Mouse (Mus musculus) hindbrain, embryonic 12.5 days (tissue): ENCODE measurements around the gene Ndufa13. TPM values are rescaled to one million over a fixed set of nuclear protein-coding genes. Genes with fewer than 3 reads are reported as not detected.

ENCODE experiments used
- ATAC-seq: fragments of 200-750 bp; cut with Nextera tagmentation; 2 replicates; pipeline ENCODE4 v1.8.0; 2017; ENCODE audit warnings: moderate TSS enrichment; ENCODE audit not compliant: low FRiP score
- H3K27ac ChIP-seq: fragments of 300-500 bp; sonication (generic); 2 replicates; pipeline ENCODE4 v1.5.1; 2016; ENCODE audit warnings: mild to moderate bottlenecking
- H3K27me3 ChIP-seq: fragments of 300-500 bp; sonication (generic); 2 replicates; pipeline ENCODE4 v1.6.1; 2016; ENCODE audit warnings: mild to moderate bottlenecking
- H3K36me3 ChIP-seq: fragments of 300-500 bp; sonication (generic); 2 replicates; pipeline ENCODE4 v1.6.1; 2016; ENCODE audit warnings: mild to moderate bottlenecking
- H3K4me1 ChIP-seq: fragments of 300-500 bp; sonication (generic); 2 replicates; pipeline ENCODE4 v1.6.1; 2016
- H3K4me2 ChIP-seq: fragments of 300-500 bp; sonication (generic); replicated peaks from 2 replicates; pipeline ENCODE4 v1.6.1; 2016; ENCODE audit warnings: mild to moderate bottlenecking
- H3K4me3 ChIP-seq: fragments of 300-500 bp; sonication (generic); 2 replicates; pipeline ENCODE4 v1.5.1; 2016; ENCODE audit warnings: mild to moderate bottlenecking
- H3K9ac ChIP-seq: fragments of 300-500 bp; sonication (generic); 2 replicates; pipeline ENCODE4 v1.6.1; 2016; ENCODE audit warnings: mild to moderate bottlenecking, moderate library complexity
- H3K9me3 ChIP-seq: fragments of 300-500 bp; sonication (generic); replicated peaks from 2 replicates; pipeline ENCODE4 v1.6.1; 2016; ENCODE audit warnings: mild to moderate bottlenecking
- WGBS: fragments of 180-500 bp; shearing (Covaris S2); methylation state at CpG from one replicate; pipeline ENCODE4 v1.1.7; 2016; 5-methylcytosine and 5-hydroxymethylcytosine counted together
- polyA plus RNA-seq: library from polyadenylated mRNA; unstranded; fragments of >200 nt; fragmentation: Nextera tagmentation; extraction: Ambion mirVana; gene quantifications from 2 replicates; pipeline ENCODE4 v1.2.1, GENCODE M21; 2016

The Ndufa13 gene
- polyA plus RNA-seq, 1 experiment from 2014 or later, result 167 TPM

GRCm38 (mm10) chr8:69923986-69924385 lies 21.6 kb upstream of the Ndufa13 start:
- 0 out of 2 replicates have a peak, but pooled peaks cover 9% of the 10 kb centered on the region for H3K36me3 ChIP-seq
- H3K27me3 ChIP-seq, result no peaks in the 10 kb centered on the region
- no peak for ATAC-seq
- no peaks in the 10 kb centered on the region for H3K9me3 ChIP-seq
- no peak overlapping the region for H3K9ac ChIP-seq
- WGBS, result 83% methylated on average over 1 of the region's 1 CpGs
- no peak overlapping the region for H3K4me2 ChIP-seq
- no peak overlapping the region for H3K27ac ChIP-seq
- peaks cover 18% of the 10 kb centered on the region for H3K4me1 ChIP-seq
- H3K4me3 ChIP-seq, result no peak overlapping the region

- H3K9ac ChIP-seq, result no peak overlapping the region
- ATAC-seq, result no peak
- no peaks in the 10 kb centered on the region for H3K27me3 ChIP-seq
- H3K27ac ChIP-seq, result peak overlapping the region; percentile 83
- peaks cover 18% of the 10 kb centered on the region for H3K4me1 ChIP-seq
- no peak overlapping the region for H3K4me2 ChIP-seq
- H3K4me3 ChIP-seq, result no peak overlapping the region
- WGBS, result 97% methylated on average over 2 of the region's 2 CpGs
- peaks cover 22% of the 10 kb centered on the region for H3K36me3 ChIP-seq
- no peaks in the 10 kb centered on the region for H3K9me3 ChIP-seq
These were observed 18.8 kb upstream of the Ndufa13 start for GRCm38 (mm10) chr8:69921141-69921540.

GRCm38 (mm10) chr8:69919876-69920662 lies 17.7 kb upstream of the Ndufa13 start:
- Histone ChIP-seq H3K27ac (peak overlapping the region; percentile 83), H3K9me3 (no peaks in the 10 kb centered on the region), H3K4me2 (peak overlapping the region; percentile 19; the same call in 1 of the 2 replicates), H3K27me3 (no peaks in the 10 kb centered on the region), H3K4me3 (no peak overlapping the region), H3K36me3 (peaks cover 32% of the 10 kb centered on the region), H3K9ac (no peak overlapping the region), H3K4me1 (peaks cover 18% of the 10 kb centered on the region)
- ATAC-seq, result peak; percentile 66
- 44% methylated on average over 11 of the region's 11 CpGs for WGBS

DNA sequence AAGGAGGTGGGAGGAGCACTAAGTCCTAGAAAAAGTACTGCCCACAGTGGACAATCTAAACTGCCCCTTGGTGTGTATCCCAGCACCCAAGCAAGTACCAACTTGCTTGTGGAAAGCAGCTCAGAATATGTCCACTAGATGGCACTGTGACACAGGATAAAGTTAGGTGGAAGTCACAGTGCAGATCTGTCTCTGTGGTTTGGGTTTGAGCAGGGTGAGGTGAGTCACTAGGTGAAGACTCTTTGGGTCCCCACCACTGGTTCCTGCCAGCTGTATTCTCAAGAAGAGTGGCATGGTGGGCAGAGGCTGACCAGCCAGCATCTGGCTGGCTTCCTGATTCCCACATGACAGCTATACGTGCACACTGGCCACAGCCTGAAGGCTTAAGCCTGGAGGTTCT lies 16.7 kb upstream of the Ndufa13 start:
- H3K4me3 ChIP-seq, result no peak overlapping the region
- H3K27ac ChIP-seq, result 0 out of 2 replicates have a peak overlapping the region, but pooled peaks have one; percentile 35
- ATAC-seq, result peak; percentile 44
- H3K9me3 ChIP-seq, result no peaks in the 10 kb centered on the region
- 64% methylated on average over 1 of the region's 1 CpGs for WGBS
- no peak overlapping the region for H3K4me2 ChIP-seq
- H3K27me3 ChIP-seq, result no peaks in the 10 kb centered on the region
- H3K9ac ChIP-seq, result no peak overlapping the region
- peaks cover 18% of the 10 kb centered on the region for H3K4me1 ChIP-seq
- peaks cover 42% of the 10 kb centered on the region for H3K36me3 ChIP-seq

GRCm38 (mm10) chr8:69918506-69918905 lies 16.1 kb upstream of the Ndufa13 start:
- ATAC-seq, result peak; percentile 11; the same call in 1 of the 2 replicates
- no peak overlapping the region for H3K4me2 ChIP-seq

DNA sequence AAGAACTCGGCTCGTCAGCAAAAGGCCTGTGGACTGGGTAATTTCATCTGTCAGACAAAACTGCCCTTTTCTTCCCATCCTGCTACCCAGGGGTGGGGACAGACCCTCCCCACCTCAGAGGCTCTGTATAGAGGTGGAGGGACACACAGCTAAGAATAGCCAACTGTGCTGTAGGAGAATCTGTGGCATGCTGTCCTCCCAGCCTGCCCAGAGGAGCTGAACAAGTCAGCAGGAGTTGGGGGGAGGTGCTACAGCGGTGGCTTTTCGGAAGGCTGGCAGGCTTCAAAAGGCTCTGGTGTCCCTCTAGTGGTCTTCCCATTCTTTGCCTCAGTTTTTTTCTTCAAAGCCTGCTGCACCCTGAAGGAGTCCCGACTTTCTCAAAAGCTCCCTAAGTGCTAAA lies 13.4 kb upstream of the Ndufa13 start:
- Histone ChIP-seq H3K4me2 (no peak overlapping the region), H3K27me3 (no peaks in the 10 kb centered on the region), H3K4me1 (peaks cover 11% of the 10 kb centered on the region), H3K9ac (no peak overlapping the region), H3K9me3 (no peaks in the 10 kb centered on the region), H3K4me3 (no peak overlapping the region), H3K36me3 (peaks cover 69% of the 10 kb centered on the region), H3K27ac (no peak overlapping the region)
- ATAC-seq, result no peak
- WGBS, result 41% methylated on average over 5 of the region's 5 CpGs

More at GRCm38 (mm10) chr8:69918506-69918905, 16.1 kb upstream of the Ndufa13 start:
- peaks cover 18% of the 10 kb centered on the region for H3K4me1 ChIP-seq
- H3K36me3 ChIP-seq, result peaks cover 43% of the 10 kb centered on the region
- no peak overlapping the region for H3K4me3 ChIP-seq
- no peak overlapping the region for H3K9ac ChIP-seq
- H3K27ac ChIP-seq, result no peak overlapping the region
- H3K27me3 ChIP-seq, result no peaks in the 10 kb centered on the region
- no peaks in the 10 kb centered on the region for H3K9me3 ChIP-seq

- Histone ChIP-seq H3K27ac (no peak overlapping the region), H3K4me3 (no peak overlapping the region), H3K9ac (no peak overlapping the region), H3K9me3 (no peaks in the 10 kb centered on the region), H3K36me3 (peaks cover 81% of the 10 kb centered on the region), H3K27me3 (no peaks in the 10 kb centered on the region), H3K4me1 (no peaks in the 10 kb centered on the region), H3K4me2 (no peak overlapping the region)
- WGBS, result 84% methylated on average over 4 of the region's 4 CpGs
- no peak for ATAC-seq
These were observed 12.2 kb upstream of the Ndufa13 start for GRCm38 (mm10) chr8:69914526-69914925.

GRCm38 (mm10) chr8:69912478-69913074 lies 10.2 kb upstream of the Ndufa13 start:
- Histone ChIP-seq H3K36me3 (peaks cover 94% of the 10 kb centered on the region), H3K4me3 (no peak overlapping the region), H3K27ac (no peak overlapping the region), H3K9ac (no peak overlapping the region), H3K9me3 (no peaks in the 10 kb centered on the region), H3K27me3 (no peaks in the 10 kb centered on the region), H3K4me1 (no peaks in the 10 kb centered on the region), H3K4me2 (no peak overlapping the region)
- WGBS, result 89% methylated on average over 12 of the region's 12 CpGs
- no peak for ATAC-seq

DNA sequence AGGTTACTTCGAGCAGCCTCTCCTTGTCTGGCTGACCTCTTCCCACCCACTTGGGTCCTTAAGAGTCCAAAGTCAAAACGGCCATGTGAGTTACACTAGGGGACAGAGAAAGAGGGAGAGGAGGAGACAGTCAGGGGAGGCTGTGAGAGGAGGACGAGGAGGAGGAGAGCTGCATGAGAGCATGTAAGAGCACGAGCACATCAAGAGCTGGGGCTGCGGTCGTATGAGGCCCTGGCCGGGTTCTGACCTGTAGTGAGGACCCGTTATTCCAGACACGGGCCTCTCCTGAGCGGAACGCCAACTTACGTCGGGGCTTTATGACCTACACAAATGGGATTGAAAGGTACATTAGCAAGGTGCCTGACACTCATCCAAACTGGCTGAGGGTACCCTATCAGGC lies 9.6 kb upstream of the Ndufa13 start:
- Histone ChIP-seq H3K27me3 (no peaks in the 10 kb centered on the region), H3K4me1 (no peaks in the 10 kb centered on the region), H3K9me3 (no peaks in the 10 kb centered on the region), H3K27ac (no peak overlapping the region), H3K36me3 (peaks cover 89% of the 10 kb centered on the region), H3K4me3 (no peak overlapping the region), H3K9ac (no peak overlapping the region), H3K4me2 (no peak overlapping the region)
- no peak for ATAC-seq
- WGBS, result 93% methylated on average over 13 of the region's 13 CpGs

GRCm38 (mm10) chr8:69907106-69907505 lies 4.7 kb upstream of the Ndufa13 start:
- no peak overlapping the region for H3K4me2 ChIP-seq
- no peaks in the 10 kb centered on the region for H3K27me3 ChIP-seq
- H3K9me3 ChIP-seq, result no peaks in the 10 kb centered on the region
- H3K9ac ChIP-seq, result no peak overlapping the region
- no peak overlapping the region for H3K4me3 ChIP-seq
- peaks cover 16% of the 10 kb centered on the region for H3K4me1 ChIP-seq
- H3K27ac ChIP-seq, result no peak overlapping the region
- H3K36me3 ChIP-seq, result peaks cover 43% of the 10 kb centered on the region
- 90% methylated on average over 2 of the region's 2 CpGs for WGBS
- ATAC-seq, result no peak

GRCm38 (mm10) chr8:69906260-69906659 lies 3.9 kb upstream of the Ndufa13 start:
- Histone ChIP-seq H3K27ac (no peak overlapping the region), H3K9me3 (no peaks in the 10 kb centered on the region), H3K36me3 (peaks cover 35% of the 10 kb centered on the region), H3K4me1 (peaks cover 21% of the 10 kb centered on the region), H3K27me3 (no peaks in the 10 kb centered on the region), H3K9ac (no peak overlapping the region), H3K4me3 (no peak overlapping the region), H3K4me2 (no peak overlapping the region)
- WGBS, result 96% methylated on average over 2 of the region's 2 CpGs
- no peak for ATAC-seq

GRCm38 (mm10) chr8:69904096-69904495 lies 1.7 kb upstream of the Ndufa13 start:
- peaks cover 14% of the 10 kb centered on the region for H3K36me3 ChIP-seq
- no peaks in the 10 kb centered on the region for H3K27me3 ChIP-seq
- H3K4me1 ChIP-seq, result peaks cover 36% of the 10 kb centered on the region
- no peak for ATAC-seq
- no peaks in the 10 kb centered on the region for H3K9me3 ChIP-seq
- no peak overlapping the region for H3K27ac ChIP-seq
- no peak overlapping the region for H3K4me3 ChIP-seq
- H3K9ac ChIP-seq, result no peak overlapping the region
- H3K4me2 ChIP-seq, result peak overlapping the region; percentile 95
- WGBS, result 81% methylated on average over 8 of the region's 8 CpGs
